Mouse (Mus musculus) stomach, embryonic 14.5 days (tissue): ENCODE data around the gene Hnf1a. TPM values are rescaled to one million over a fixed set of nuclear protein-coding genes. Genes with fewer than 3 reads are reported as not detected.
"Not testable (repeated sequence)": the region's sequence is repeated elsewhere in the genome, so short reads cannot be mapped to it uniquely, and the experiment has no call there.

Experiments used
- ATAC-seq: fragments of 200-750 bp; cut with Nextera tagmentation; 2 replicates; pipeline ENCODE4 v1.8.0; 2017; ENCODE audit warnings: low read depth, moderate TSS enrichment; ENCODE audit not compliant: insufficient number of reproducible peaks, insufficient read depth, low FRiP score
- H3K27ac ChIP-seq: fragments of 300-500 bp; sonication (generic); 2 replicates; pipeline ENCODE4 v1.5.1; 2014; ENCODE audit warnings: mild to moderate bottlenecking, low read length, moderate library complexity, mixed read lengths
- H3K27me3 ChIP-seq: fragments of 300-500 bp; sonication (generic); 2 replicates; pipeline ENCODE4 v1.6.1; 2014; ENCODE audit warnings: low read length, control low read depth, mixed read lengths; ENCODE audit not compliant: control insufficient read depth, insufficient read depth
- H3K36me3 ChIP-seq: fragments of 300-500 bp; sonication (generic); 2 replicates; pipeline ENCODE4 v1.6.1; 2014; ENCODE audit warnings: mild to moderate bottlenecking, control low read depth, low read length, moderate library complexity, mixed read lengths; ENCODE audit not compliant: control insufficient read depth, insufficient read depth
- H3K4me1 ChIP-seq: fragments of 300-500 bp; sonication (generic); 2 replicates; pipeline ENCODE4 v1.6.1; 2014; ENCODE audit warnings: low read length, control low read depth, mixed read lengths; ENCODE audit not compliant: control insufficient read depth, insufficient read depth
- H3K4me2 ChIP-seq: fragments of 300-500 bp; sonication (generic); replicated peaks from 2 replicates; pipeline ENCODE4 v1.6.1; 2014; ENCODE audit warnings: low read depth, low read length, control low read depth
- H3K4me3 ChIP-seq: fragments of 300-500 bp; sonication (generic); 2 replicates; pipeline ENCODE4 v1.5.1; 2014; ENCODE audit warnings: low read depth, low read length, control low read depth
- H3K9ac ChIP-seq: fragments of 300-500 bp; sonication (generic); replicated peaks from 2 replicates; pipeline ENCODE4 v1.6.1; 2014; ENCODE audit warnings: low read depth, mild to moderate bottlenecking, control low read depth, low read length, moderate library complexity, mixed read lengths
- H3K9me3 ChIP-seq: fragments of 300-500 bp; sonication (generic); 2 replicates; pipeline ENCODE4 v1.6.1; 2016; ENCODE audit warnings: low read depth, low read length, control low read depth; ENCODE audit not compliant: control insufficient read depth
- WGBS: fragments of 180-500 bp; shearing (Covaris S2); extraction: QIAGEN DNeasy Blood & Tissue Kit; methylation state at CpG from one replicate; pipeline ENCODE4 v1.1.7; 2014; 5-methylcytosine and 5-hydroxymethylcytosine counted together
- polyA plus RNA-seq: library from polyadenylated mRNA; unstranded; fragments of >200 nt; fragmentation: Nextera tagmentation; extraction: Ambion mirVana; gene quantifications from 2 replicates; pipeline ENCODE4 v1.2.1, GENCODE M21; 2014

Hnf1a gene
- polyA plus RNA-seq, 1 experiment from 2014 or later: 7.1 TPM

GRCm38 (mm10) chr5:114949812-114950211 lies 21.1 kb downstream of the Hnf1a start:
- H3K4me1 ChIP-seq: peaks cover 10% of the 10 kb centered on the region; the same call in 1 of the 2 replicates
- ATAC-seq: no peak
- 83% methylated on average over 9 of the region's 9 CpGs for WGBS
- no peak overlapping the region for H3K9ac ChIP-seq
- no peaks in the 10 kb centered on the region for H3K27me3 ChIP-seq
- no peak overlapping the region for H3K4me2 ChIP-seq
- no peak overlapping the region for H3K4me3 ChIP-seq
- no peaks in the 10 kb centered on the region for H3K9me3 ChIP-seq
- H3K36me3 ChIP-seq: peaks cover 39% of the 10 kb centered on the region; the same call in 1 of the 2 replicates
- no peak overlapping the region for H3K27ac ChIP-seq

DNA sequence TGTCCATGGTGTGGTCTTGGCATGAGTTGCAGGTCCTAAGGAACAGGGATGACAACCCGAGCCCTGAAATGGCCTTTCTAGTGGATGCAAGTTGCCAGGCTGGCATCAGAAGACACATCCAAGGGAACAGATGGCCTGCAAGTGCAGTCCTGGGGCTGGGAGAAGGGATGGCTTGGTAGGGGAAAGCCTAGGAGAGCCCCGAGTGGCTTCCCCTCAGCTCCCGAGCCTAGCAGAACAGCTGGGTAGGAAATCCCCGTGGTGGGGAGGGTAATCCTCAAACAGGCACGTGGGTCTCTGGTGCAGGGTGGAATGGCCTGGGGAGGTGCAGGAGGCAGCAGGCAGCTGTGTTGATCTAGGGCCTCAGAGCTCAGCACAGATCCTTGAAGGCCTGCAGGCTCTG lies 21.6 kb downstream of the Hnf1a start:
- H3K4me3 ChIP-seq: no peak overlapping the region
- H3K36me3 ChIP-seq: peaks cover 39% of the 10 kb centered on the region; the same call in 1 of the 2 replicates
- 53% methylated on average over 5 of the region's 5 CpGs for WGBS
- no peak overlapping the region for H3K4me2 ChIP-seq
- no peak overlapping the region for H3K9ac ChIP-seq
- no peaks in the 10 kb centered on the region for H3K27me3 ChIP-seq
- H3K9me3 ChIP-seq: no peaks in the 10 kb centered on the region
- ATAC-seq: no peak
- H3K4me1 ChIP-seq: peaks cover 10% of the 10 kb centered on the region; the same call in 1 of the 2 replicates
- H3K27ac ChIP-seq: no peak overlapping the region; the same call in 1 of the 2 replicates

- H3K4me1 ChIP-seq: peaks cover 10% of the 10 kb centered on the region; the same call in 1 of the 2 replicates
- no peaks in the 10 kb centered on the region for H3K27me3 ChIP-seq
- H3K4me3 ChIP-seq: no peak overlapping the region
- H3K9ac ChIP-seq: no peak overlapping the region
- no peaks in the 10 kb centered on the region for H3K9me3 ChIP-seq
- H3K4me2 ChIP-seq: no peak overlapping the region
- H3K27ac ChIP-seq: no peak overlapping the region; the same call in 1 of the 2 replicates
- ATAC-seq: no peak
- peaks cover 39% of the 10 kb centered on the region; the same call in 1 of the 2 replicates for H3K36me3 ChIP-seq
- 23% methylated on average over 6 of the region's 6 CpGs for WGBS
Observed at GRCm38 (mm10) chr5:114948891-114949290, 22.0 kb downstream of the Hnf1a start.

- Histone ChIP-seq H3K4me1 (peaks cover 13% of the 10 kb centered on the region; the same call in 1 of the 2 replicates), H3K9ac (no peak overlapping the region), H3K4me2 (no peak overlapping the region), H3K4me3 (no peak overlapping the region), H3K36me3 (peaks cover 39% of the 10 kb centered on the region; the same call in 1 of the 2 replicates), H3K27me3 (no peaks in the 10 kb centered on the region), H3K27ac (no peak overlapping the region), H3K9me3 (no peaks in the 10 kb centered on the region)
- ATAC-seq: no peak
- WGBS: 93% methylated on average over 10 of the region's 10 CpGs
Observed at GRCm38 (mm10) chr5:114945072-114945471, 25.8 kb downstream of the Hnf1a start.

- Histone ChIP-seq H3K27ac (peak overlapping the region; percentile 85; the same call in 1 of the 2 replicates), H3K27me3 (no peaks in the 10 kb centered on the region), H3K4me2 (peak overlapping the region; percentile 84), H3K36me3 (peaks cover 19% of the 10 kb centered on the region; the same call in 1 of the 2 replicates), H3K4me1 (0 out of 2 replicates have a peak, but pooled peaks cover 4% of the 10 kb centered on the region), H3K9me3 (no peaks in the 10 kb centered on the region; the same call in 1 of the 2 replicates), H3K9ac (peak overlapping the region; percentile 87), H3K4me3 (peak overlapping the region; percentile 92)
- ATAC-seq: no peak
- WGBS: 39% methylated on average over 4 of the region's 4 CpGs
Observed at GRCm38 (mm10) chr5:114942766-114943130, 28.1 kb downstream of the Hnf1a start.

DNA sequence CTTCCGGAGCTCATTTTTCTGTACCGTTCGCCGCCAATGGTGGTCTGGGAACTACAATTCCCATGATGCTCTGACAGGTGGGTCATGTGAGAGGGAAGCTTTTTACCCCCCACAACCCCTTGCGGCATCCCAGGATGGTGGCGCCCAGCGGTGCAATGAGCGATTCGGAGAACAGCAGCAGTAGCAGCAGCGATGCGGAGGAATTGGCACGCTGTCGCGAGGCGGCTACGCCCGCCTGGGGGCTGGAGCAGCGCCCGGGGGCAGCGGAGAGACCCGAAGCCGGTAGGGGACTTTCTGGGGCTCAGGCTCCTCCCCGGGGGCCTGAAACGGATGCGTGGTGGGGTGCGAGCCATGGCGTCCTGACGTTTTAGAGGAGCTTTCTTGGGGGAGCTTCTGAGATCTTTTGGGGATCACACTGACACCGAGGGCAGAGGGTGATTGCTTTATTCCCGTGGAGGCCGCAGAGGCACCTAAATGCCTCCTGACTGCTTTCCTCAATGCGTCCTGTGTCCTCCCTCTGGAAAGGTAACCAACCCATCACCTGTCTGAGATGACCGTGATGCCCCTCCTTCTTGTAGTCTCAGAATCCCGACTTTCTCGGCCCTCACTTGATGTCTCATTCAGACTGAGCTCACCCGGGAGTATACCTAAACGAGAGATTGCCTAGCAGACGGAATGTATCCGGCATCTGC lies 28.7 kb downstream of the Hnf1a start, which contains the start of gene 2210016L21Rik:
Gene 2210016L21Rik (plus strand): TSS at position 85 of the 692 bp plus-strand sequence.
- H3K27ac ChIP-seq: peak within 1 kb of the TSS; percentile 85
- H3K4me3 ChIP-seq: peak within 1 kb of the TSS; percentile 92
- H3K9me3 ChIP-seq: no peaks in the 10 kb centered on the region; the same call in 1 of the 2 replicates
- H3K27me3 ChIP-seq: no peaks in the 10 kb centered on the region
- H3K4me1 ChIP-seq: 0 out of 2 replicates have a peak, but pooled peaks cover 4% of the 10 kb centered on the region
- peak within 1 kb of the TSS; percentile 87 for H3K9ac ChIP-seq
- 1% methylated on average over 39 of the region's 39 CpGs for WGBS
- H3K36me3 ChIP-seq: peaks cover 14% of the 10 kb centered on the region; the same call in 1 of the 2 replicates
- peak within 1 kb of the TSS; percentile 84 for H3K4me2 ChIP-seq
- ATAC-seq: peak; percentile 95

- not testable (repeated sequence) for H3K4me3 ChIP-seq, H3K4me2 ChIP-seq, H3K27ac ChIP-seq, H3K27me3 ChIP-seq, H3K36me3 ChIP-seq, ATAC-seq, H3K9me3 ChIP-seq, H3K9ac ChIP-seq, H3K4me1 ChIP-seq
- 55% methylated on average over 3 of the region's 3 CpGs for WGBS
Observed at GRCm38 (mm10) chr5:114941138-114941537, 29.8 kb downstream of the Hnf1a start.

DNA sequence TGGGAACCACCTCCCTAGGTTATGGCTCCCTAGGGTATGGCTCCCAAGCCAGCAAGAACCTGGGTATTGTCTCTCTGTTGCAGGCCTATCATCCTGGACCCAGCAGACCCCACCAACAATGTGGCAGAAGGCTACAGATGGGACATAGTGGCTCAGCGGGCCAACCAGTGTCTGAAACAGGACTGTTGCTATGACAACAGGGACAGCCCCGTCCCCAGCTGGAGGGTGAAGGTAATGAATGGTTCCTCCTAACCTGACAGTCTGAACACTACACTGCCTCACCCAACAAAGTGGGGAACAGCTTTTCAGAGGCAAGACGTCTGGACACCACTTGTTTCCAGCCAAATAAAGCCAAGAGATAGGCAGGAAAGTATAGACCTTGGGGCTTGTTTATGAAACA lies 35.1 kb downstream of the Hnf1a start:
- Histone ChIP-seq H3K27me3 (no peaks in the 10 kb centered on the region), H3K9me3 (no peaks in the 10 kb centered on the region; the same call in 1 of the 2 replicates), H3K4me3 (no peak overlapping the region), H3K36me3 (no peaks in the 10 kb centered on the region), H3K4me2 (no peak overlapping the region), H3K9ac (no peak overlapping the region), H3K27ac (no peak overlapping the region), H3K4me1 (no peaks in the 10 kb centered on the region)
- WGBS: 15% methylated on average over 3 of the region's 3 CpGs
- no peak for ATAC-seq
